Mouse (Mus musculus): Measurements from ENCODE around the gene Maff.
A peak's percentile ranks its signal among the peaks of the same experiment; 100 is the strongest.

The Maff gene

DNA sequence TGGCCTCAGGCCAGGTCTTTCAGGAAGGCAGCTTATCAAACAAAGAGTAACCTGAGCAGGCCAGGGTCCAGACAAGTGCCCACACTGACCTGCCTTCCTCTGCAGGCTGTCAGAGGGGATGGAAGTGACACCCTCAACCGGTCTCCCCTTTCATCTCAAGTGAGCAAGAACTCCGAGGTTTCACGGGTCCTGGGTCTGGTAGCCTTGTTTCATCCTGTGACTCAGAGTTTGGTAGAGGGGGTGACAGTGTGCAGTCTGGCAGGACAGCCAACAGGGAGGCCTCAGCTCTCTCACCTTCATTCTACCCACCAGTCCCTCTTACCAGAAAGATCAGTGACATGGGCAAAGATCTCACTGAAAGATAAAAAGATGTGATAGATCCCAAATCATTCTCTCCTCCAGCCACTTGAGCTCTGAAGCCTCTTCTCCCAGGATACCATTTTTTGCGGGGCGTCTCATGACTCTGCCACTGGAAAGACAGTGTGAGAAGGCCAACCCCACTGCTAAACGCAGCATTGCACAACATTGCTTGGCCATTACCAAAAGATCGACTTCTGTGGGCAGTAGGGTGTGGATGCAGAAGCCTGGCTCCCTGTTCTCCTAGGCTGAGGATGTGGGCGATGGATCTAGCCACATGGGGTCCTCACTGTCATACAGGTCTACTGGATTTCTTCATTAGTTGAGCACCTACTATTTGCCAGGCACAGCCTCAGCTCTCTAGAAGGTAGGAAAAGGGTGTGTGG is at the start of gene Maff:
TSS of gene Maff (plus strand) at position 571 of the 743 bp plus-strand sequence.
- peak; percentile 45 for DNase-seq (ENCODE audit: low read depth, low spot score)

- DNase-seq (ENCODE audit: low read depth, low spot score) = no peak
Observed at GRCm38 (mm10) chr15:79298553-79298952, 47.9 kb upstream of the Maff start.

GRCm38 (mm10) chr15:79299563-79300155 is 46.8 kb upstream of the Maff start:
- no peak for DNase-seq (ENCODE audit: low read depth, low spot score)

DNA sequence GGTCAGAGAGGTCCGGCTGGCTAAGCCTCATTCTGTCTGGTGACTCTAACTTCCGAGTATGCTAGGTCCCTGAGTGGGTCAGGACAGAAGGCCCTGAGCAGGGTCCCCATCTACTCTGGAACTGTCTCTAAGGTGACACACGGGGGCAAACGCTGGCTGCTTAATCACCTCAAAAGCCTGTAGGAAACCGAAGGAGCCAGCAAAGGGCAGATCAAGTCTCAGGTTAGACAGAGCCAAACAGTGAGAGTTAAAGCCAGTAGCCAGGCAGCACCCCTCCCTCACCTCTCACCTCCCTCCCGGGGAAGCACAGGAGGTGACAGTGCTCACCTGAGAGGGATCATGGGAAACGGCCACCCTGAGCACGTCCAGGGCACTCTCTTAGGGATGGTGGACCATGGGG is 42.7 kb upstream of the Maff start:
- DNase-seq (ENCODE audit: low read depth, low spot score) = no peak

DNA sequence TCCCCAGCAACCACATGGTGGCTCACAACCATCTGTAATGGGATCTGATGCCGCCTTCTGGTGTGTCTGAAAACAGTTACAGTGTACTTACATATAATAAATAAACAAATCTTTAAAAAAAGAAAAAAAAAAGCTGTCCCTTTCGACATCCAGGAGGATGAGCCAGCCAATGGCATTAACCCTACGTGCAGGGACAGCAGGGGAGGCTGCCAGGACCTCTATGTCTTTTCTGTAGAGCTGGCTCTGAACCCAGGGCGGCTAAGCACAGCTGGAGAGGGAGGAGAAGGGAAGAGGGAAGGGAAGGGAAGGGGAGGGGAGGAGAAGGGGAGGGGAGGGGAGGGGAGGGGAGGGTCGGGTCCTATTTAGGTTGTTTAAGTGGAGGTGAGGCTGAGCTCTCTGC is 41.6 kb upstream of the Maff start:
- no peak for DNase-seq (ENCODE audit: low read depth, low spot score)

GRCm38 (mm10) chr15:79306043-79306637 is 40.3 kb upstream of the Maff start:
- no peak for DNase-seq (ENCODE audit: low read depth, low spot score)

DNA sequence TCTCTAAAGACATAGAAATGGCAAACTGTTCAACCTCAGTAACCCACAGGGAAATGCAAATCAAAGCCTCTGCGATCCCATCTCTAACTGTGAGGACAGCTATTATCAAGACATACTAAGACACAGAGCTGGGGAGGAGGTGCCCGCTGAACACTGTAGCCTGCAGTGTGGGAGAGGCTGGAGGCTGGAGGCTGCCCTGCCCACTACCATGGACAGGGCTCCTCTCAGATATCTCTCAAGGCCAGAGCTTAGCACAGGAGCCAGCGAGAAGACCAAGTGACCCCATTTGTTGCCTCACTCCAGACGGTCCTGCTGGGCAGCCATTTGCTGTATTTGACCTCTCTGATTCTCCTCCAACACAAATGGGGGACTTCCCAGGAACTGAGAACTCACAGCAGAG is 38.6 kb upstream of the Maff start:
- no peak for DNase-seq (ENCODE audit: low read depth, low spot score)

DNA sequence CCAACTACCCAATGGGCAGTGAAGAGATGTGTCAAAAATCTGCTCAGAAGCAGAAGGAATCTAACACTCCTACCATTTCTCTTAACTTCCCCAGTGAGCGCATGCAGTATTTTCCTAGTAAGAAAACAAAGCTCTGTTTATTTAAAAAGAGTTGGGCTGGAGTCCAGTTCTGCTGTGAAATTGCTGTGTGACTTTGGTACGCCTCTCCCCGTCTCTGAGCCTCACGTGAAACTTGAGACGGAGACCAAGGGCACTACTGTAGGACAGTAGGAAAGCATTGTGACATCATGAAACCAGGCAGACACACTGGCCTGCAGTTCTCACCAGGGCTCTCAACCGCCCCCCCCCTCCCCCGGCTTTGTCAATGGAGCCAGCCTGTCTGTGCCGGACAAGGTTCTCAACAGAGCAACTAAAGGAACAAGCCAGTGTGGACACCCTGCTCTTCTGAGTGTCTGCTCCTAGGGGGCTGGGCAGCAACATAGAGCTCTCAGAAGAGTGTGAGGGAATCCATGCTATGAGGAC is 32.5 kb upstream of the Maff start:
- DNase-seq (ENCODE audit: low read depth, low spot score) = no peak

DNA sequence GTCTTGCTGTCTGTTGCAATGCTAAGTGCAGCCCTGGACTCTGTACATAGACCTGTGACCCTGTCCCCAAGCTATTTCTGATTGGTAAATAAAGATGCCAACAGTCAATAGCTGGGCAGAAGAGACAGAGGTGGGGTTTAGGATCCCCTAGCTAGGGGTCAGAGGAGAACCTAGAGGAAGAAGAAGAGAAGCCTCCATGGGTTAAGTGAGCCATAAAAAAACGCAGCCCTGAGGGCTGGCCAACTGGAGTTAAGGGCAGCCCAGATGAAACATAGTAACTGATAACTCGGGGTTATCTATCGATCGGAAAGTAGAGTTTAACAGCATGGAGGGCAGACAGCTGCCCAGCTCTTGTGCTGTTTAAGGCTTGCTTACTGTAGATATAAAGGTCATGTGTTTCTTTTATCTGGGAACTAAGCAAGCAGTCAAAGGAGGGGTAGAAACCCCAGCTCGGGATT is 24.7 kb upstream of the Maff start:
- no peak for DNase-seq (ENCODE audit: low read depth, low spot score)

DNA sequence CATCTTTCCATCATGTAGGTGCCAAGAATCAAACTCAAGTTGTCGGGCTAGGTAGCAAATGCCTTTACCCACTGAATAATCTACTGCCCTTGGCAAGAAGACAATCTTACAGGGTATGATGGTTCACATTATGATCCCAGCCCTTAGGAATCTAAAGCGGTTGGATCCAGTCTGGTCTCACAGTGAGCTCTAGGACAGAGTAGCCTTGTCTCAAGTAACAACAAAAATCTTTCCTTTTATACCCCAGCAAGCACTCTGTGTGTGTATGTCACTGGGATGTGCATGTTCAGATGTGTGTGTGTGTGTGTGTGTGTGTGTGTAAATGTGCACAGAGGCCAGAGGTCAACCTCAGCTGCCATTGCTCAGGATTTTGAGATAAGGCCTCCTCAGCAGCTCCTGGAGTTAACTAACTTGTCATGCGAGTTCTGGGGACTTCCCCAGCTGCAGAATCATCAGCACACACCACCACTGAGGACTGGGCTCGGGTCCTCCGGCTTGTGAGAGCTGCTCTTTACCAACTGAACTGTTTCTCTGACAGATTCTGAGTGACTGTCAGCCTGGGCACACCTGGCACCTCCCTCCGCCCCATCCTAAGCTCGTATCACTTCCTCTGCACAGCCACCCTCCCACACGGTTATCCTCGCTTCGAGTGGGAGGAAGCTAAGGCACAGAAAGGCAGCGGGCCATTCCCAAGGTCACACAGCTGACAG is 24.0 kb upstream of the Maff start:
- DNase-seq (ENCODE audit: low read depth, low spot score) = peak; percentile 74

DNA sequence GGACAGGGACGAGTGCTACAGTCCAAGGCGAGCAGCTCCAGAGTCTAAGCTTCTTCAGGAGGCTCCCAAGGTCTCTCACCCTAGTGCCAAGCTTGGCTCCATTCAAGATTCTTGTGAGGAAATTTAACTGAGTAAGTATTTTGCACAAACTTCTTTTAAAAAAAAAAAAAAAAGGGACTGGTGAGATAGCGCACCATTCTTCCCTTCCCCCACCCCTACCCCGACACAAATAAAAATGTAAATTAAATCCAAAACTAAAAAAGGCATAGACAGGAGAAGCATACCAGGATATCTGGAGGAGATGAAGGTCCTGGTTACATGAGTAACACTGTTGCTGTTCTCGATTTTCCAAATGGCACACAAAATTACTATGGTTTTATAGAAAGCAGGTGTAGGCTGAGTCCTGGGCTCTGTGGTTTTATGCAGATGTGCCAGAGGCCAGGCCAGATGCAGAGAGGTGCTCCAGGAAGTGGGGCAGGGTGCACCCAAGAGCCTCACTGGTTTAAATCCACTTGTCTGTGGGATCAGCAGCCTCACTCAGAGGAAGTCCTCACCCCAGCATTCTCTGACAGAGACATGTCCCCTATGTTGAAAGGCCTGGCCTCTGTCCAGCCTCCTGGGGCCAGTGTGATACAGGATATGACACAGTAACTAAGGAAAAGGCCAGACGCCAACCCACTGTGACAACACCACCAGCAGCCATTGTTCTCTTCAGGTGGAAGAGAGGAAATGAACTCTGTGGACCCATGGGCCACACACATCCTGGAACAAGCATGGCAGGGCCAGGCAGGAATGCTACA is 23.2 kb upstream of the Maff start:
- DNase-seq (ENCODE audit: low read depth, low spot score) = peak; percentile 80

GRCm38 (mm10) chr15:79323791-79324155 is 22.6 kb upstream of the Maff start:
- DNase-seq (ENCODE audit: low read depth, low spot score) = no peak

GRCm38 (mm10) chr15:79324373-79324772 is 22.0 kb upstream of the Maff start:
- DNase-seq (ENCODE audit: low read depth, low spot score) = no peak

GRCm38 (mm10) chr15:79325742-79326141 is 20.7 kb upstream of the Maff start:
- no peak for DNase-seq (ENCODE audit: low read depth, low spot score)

- no peak for DNase-seq (ENCODE audit: low read depth, low spot score)
Observed at GRCm38 (mm10) chr15:79326264-79326663, 20.2 kb upstream of the Maff start.

DNA sequence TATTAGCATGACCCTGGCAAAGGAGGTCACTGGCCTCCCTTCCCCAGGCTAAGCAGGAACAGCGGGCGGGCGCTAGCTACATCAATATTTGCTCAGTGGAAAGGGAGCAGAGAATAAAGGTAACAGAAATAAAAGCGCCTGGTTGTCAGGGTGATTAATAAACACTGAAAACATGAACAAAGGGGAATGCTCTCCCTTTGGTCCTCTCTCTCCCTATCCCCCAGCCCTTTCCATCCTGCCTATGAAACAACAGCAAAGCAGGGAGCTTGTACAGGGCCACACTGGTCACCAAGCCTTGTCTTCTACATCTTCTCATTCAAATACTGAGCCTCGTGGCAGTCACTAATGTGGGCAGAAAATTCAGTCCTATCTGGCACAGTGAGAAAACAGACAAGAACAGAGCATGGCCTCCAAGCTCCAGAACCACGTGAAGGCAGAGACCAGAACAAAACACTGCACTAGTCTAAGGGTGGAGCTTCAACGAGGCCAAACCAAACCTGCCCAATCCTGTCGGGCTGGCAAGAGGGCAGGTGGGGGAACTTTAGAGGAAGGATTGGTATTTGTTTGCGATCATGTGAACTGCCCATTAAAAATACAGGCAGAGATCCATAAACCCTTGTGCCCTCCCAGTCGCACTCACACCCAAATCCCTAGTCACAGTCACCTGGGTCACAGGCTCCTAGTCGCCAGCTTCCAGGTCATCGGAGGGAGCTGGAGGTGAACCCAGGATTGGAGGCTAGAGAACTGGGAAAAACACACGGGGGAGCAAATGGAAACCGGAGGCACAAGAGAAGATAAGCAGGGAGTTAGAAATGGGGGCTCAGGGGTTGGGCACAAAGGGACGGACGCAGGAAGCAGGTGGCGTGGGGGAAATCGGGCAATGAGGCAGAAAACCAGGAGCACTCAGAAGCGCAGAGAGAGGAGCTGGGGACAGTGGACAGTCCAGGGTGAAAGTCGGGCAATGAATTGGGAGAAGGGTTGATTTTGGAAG is 19.2 kb upstream of the Maff start:
- peak; percentile 70 for DNase-seq (ENCODE audit: low read depth, low spot score)

GRCm38 (mm10) chr15:79328058-79328938 is 18.1 kb upstream of the Maff start, which contains the start of gene Pla2g6:
Pla2g6 (minus strand) TSS chr15:79328390.
- DNase-seq (ENCODE audit: low read depth, low spot score) = peak; percentile 97

DNA sequence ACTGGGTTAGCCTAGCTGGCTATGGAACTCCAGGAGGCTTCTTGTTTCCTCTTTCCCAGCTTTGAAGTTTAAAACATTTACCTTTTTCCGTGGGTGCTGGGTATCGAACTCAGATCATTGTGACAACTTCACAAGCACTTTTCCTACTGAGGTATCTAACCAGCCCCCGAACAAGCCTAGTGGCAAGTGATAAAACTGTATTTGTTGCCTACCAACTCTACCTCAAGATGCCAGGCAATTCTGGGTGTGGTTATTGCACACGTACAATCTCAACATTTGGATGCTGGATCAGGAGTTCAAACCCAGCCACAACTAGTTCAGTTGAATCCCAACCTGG is 17.5 kb upstream of the Maff start:
- peak; percentile 62 for DNase-seq (ENCODE audit: low read depth, low spot score)

DNA sequence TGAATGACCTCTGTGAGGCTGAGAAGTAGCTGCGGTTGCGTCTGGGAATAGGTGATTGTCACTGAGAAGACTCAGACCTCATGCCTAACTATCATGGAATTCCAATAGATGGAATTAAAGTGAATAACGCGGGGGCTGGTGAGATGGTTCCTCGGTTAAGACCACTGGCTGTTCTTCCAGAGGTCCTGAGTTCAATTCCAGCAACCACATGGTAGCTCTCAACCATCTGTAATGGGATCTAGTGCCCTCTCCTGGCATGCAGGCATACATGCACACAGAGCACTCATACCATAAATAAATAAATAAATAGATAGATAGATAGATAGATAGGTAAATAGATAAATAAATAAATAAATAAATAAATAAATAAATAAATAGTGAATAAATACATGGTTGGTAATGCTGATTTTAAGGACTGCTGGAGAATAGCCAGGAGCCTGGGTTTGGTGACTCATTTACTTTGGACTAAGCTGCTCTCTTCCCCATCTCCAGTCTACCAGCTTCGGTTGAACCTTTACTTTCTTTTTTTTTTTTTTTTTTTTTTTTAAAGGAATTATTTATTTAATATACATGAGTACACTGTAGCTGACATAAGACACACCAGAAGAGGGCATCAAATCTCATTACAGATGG is 17.0 kb upstream of the Maff start:
- peak; percentile 36 for DNase-seq (ENCODE audit: low read depth, low spot score)

Data from CD4-positive helper T cell, adult 2 months (primary cell).